Mouse (Mus musculus): Measurements from ENCODE around the gene Tln2.
"Not testable (repeated sequence)": the region's sequence is repeated elsewhere in the genome, so short reads cannot be mapped to it uniquely, and the experiment has no call there.

Gene Tln2

DNA sequence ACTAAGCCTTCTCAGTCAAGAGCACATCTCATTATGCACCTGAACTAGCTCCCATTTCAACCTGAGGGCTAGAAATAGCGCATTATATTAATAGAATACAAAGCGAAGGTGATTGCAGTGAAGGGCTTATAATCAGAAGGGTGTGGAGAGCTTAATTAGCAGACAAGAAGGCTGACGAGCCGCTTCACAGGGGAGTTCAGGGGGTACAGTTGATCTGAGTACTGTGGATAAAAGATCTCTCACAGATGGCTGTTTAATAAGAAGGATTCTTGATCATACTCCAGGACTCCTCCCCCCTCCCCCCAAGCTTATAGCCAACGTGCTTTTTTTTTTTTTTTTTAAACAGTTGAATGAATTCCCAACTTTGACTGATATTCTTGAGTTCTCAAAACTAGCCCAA lies 198.0 kb downstream of the Tln2 start:
- DNase-seq (ENCODE audit: low read depth, low spot score), result no peak

DNA sequence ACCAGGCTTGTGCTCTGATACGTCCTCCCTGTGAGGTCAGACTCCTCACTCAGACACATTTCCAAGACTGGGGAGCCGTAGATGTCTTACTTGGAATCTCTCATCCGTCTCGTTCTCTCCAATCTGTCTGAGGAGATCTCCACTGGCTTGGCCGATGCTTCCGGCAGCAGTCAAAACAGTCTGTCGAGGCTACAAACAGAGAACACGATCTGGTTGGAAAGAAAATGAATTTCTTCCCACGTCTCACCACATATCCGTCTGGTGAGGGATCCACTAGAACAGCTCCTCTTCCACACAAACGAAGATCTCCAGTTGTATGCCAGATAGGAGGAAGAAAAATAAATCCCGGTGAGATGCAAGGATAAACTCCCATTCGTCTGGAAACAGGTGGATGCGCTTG lies 205.1 kb downstream of the Tln2 start:
- DNase-seq (ENCODE audit: low read depth, low spot score), result no peak

DNA sequence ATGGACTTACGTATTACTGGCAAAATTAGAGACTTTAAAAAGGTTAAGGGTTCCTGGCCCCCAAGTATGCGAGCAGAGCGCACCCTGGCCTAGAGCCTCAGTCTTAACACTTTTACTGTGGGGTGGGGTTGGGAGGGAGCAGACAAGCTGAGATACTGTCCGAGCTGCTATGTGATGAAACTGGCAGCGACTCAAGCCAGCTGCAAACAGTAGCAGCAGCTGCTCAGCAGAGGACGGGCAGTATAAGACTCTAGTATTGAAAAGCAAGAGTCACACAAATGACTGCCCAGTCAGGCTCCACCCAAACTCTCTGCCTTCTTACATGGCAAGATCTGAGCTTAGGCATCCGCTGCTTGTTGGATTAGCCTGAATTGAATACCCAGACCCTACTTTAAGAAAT lies 206.1 kb downstream of the Tln2 start:
- no peak for DNase-seq (ENCODE audit: low read depth, low spot score)

GRCm38 (mm10) chr9:67348983-67349382 lies 210.5 kb downstream of the Tln2 start:
- no peak for DNase-seq (ENCODE audit: low read depth, low spot score)

GRCm38 (mm10) chr9:67347184-67347583 lies 212.3 kb downstream of the Tln2 start:
- DNase-seq (ENCODE audit: low read depth, low spot score), result no peak

- DNase-seq (ENCODE audit: low read depth, low spot score), result no peak
These were observed 228.2 kb downstream of the Tln2 start for GRCm38 (mm10) chr9:67331281-67331680.

DNA sequence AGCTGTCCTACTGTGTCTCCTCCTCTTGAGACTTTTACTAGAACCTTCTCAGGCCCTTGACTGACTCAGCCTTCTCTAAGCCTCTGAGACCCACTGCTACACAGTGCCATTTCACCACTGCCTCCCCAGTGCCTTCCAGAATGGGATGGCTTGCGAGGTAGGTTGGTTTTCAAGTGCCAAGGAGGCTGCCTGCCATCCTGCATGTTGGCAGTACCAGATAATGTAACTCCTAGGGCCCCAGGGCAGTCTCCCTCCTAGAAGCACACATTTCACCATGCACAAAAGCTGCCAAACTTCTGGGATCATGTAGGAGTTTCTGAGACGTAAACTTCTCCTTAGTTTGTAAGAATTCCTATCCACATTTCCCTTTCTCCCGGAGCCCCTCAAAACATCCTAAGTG lies 231.1 kb downstream of the Tln2 start:
- DNase-seq (ENCODE audit: low read depth, low spot score), result no peak

DNA sequence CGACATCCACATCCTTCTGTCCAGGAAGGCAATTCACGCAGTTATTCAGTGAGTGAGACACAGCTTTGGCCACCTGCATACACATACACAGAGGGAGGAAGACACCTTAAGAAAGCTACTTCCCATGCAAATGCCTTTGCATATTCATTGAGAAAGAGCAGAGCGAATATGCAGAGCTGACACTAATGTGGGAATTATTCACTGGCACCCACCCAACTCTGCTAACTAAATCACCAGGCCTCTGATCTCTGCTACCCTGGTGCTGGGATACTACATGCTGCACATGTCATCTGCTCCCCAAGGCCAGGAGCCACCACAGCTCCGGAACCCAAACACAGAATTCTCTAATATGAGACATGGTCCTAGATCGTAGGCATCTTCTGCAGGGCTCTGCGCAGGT lies 237.6 kb downstream of the Tln2 start:
- DNase-seq (ENCODE audit: low read depth, low spot score), result no peak

DNA sequence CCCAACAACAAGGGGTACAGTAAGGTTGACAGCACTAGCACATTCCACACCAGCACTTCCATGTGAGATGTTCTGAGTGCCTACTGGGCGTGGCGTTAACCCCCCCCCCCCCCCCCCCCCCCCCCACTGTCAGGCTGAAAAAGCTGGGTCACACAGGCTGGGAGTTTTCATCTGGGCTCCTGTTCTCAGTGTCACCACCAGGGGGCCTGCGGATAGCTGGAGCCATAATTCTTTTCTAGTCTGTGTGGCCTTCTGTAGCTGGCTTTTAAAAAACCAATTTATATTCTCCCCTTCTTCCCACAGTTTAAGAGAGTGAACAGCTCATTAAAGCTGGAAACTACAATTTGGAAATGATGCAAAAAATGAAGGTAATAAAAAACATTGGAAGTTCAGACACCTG lies 244.1 kb downstream of the Tln2 start:
- DNase-seq (ENCODE audit: low read depth, low spot score), result peak; percentile 59

- no peak for DNase-seq (ENCODE audit: low read depth, low spot score)
These were observed 254.5 kb downstream of the Tln2 start for GRCm38 (mm10) chr9:67304992-67305391.

GRCm38 (mm10) chr9:67303986-67304385 lies 255.5 kb downstream of the Tln2 start:
- no peak for DNase-seq (ENCODE audit: low read depth, low spot score)

DNA sequence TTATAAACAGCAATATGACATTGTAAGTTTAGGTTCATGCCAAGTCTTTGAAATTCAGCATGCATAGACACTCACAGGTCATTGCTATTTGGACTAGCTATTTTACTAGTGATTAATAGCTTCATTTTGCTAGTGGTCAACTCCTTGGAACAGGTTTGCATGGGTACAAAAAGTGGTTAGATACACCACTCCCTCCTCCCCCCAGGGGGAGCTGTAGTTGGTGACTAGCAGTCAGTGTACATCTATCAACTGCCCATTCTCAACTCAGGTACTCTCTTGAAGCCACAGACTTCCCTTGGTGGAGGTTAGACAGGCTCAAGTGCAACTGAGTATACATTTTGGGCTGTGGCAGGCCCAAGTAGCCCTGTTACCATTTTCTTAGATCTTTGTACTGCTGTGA lies 256.5 kb downstream of the Tln2 start:
- no peak for DNase-seq (ENCODE audit: low read depth, low spot score)

- DNase-seq (ENCODE audit: low read depth, low spot score), result no peak
These were observed 257.0 kb downstream of the Tln2 start for GRCm38 (mm10) chr9:67302386-67302989.

DNA sequence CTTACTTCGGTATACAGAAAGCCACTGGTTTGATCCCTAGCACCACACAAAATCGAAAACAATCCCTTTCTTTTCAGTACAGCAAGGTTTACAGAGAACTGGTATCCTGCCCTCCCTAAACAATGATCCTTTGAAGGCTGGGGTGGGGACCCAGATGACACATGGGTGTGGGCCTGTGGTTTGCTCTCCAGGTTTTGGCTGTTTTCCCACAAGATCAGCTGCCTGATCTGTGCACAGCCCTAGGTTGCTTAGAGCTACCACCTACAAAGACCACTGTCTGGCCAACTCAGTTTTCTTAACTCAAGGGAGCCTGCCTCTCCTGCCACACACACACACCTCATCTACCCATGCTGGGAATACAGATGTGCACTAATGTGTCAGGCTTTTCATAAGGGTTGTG lies 257.9 kb downstream of the Tln2 start:
- no peak for DNase-seq (ENCODE audit: low read depth, low spot score)

- DNase-seq (ENCODE audit: low read depth, low spot score), result no peak
These were observed 258.7 kb downstream of the Tln2 start for GRCm38 (mm10) chr9:67300769-67301168.

- DNase-seq (ENCODE audit: low read depth, low spot score), result no peak
These were observed 259.2 kb downstream of the Tln2 start for GRCm38 (mm10) chr9:67300346-67300745.

- no peak for DNase-seq (ENCODE audit: low read depth, low spot score)
These were observed 260.3 kb downstream of the Tln2 start for GRCm38 (mm10) chr9:67299164-67299563.

GRCm38 (mm10) chr9:67297236-67297889 lies 262.1 kb downstream of the Tln2 start:
- no peak for DNase-seq (ENCODE audit: low read depth, low spot score)

DNA sequence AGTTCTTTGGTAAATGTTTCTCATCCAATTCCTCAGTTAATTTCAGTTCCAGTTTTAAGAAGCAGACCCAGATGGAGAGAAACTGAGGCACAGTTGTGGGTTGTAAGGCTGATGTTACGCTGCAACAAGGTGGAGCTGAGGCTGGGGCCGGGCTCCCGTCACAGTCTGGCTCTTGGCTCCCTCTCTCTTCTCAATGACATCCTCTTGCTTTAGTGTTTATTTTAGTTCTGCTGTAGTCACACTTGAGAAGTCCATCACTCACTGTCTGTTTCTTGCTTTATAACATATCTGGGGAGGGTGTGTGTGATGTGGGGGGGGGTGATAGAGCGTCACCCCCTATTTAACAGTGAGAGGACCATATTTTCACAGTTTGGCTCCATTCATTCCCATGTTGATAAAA lies 272.0 kb downstream of the Tln2 start:
- DNase-seq (ENCODE audit: low read depth, low spot score), result no peak

GRCm38 (mm10) chr9:67286801-67287200 lies 272.7 kb downstream of the Tln2 start:
- DNase-seq (ENCODE audit: low read depth, low spot score), result no peak

DNA sequence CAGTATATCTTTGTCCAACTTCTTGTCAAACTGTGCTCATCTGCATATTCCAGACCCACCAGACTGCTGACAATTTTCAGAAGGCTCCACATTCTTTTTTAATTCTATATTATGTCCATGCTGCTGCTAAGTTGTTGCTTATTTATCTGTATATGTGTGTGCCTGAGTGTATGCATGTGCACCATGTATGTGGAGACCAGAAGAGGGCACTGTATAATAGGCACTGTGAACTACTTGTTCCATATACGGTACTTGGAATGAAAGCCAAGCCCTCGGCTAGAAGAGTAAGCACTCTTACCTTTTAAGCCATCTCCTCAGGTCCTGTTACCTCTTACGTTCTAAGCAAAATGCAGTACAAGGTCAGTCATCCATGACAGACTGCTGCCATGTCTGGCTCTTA lies 274.0 kb downstream of the Tln2 start:
- DNase-seq (ENCODE audit: low read depth, low spot score), result no peak

- DNase-seq (ENCODE audit: low read depth, low spot score), result no peak
These were observed 277.7 kb downstream of the Tln2 start for GRCm38 (mm10) chr9:67281812-67282211.

DNA sequence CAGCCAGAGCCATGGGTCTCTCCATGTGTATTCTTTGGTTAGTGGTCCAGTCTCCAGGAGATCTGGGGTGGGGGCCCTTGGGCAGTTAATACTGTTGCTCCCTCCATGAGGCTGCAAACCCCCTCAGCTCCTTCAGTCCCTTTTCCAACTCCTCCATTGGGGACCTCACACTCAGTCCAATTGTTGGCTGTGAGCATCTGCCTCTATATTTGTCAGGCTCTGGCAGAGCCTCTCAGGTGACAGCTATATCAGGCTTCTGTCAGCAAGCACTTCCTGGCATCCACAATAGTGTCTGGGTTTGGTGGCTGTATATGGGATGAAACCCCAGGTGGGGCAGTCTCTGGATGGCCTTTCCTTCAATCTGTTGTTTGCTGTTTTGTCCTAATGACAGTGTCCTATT lies 279.2 kb downstream of the Tln2 start:
- DNase-seq (ENCODE audit: low read depth, low spot score), result not testable (repeated sequence)

- DNase-seq (ENCODE audit: low read depth, low spot score), result no peak
These were observed 283.1 kb downstream of the Tln2 start for GRCm38 (mm10) chr9:67276446-67276845.
